Mouse (Mus musculus): ENCODE measurements around the gene Cir1. TPM values are rescaled to one million over a fixed set of nuclear protein-coding genes. Genes with fewer than 3 reads are reported as not detected.
A peak's percentile ranks its signal among the peaks of the same experiment; 100 is the strongest.

The Cir1 gene
- total and polyA plus RNA-seq, 3 experiments, result 3.8 to 14.3 (median 5.2) TPM

- in situ Hi-C loops (cut with MboI; ENCODE audit: low pct_ligation_motif_present, low pct_unique_long_range_greater_than_20kb, low sequenced_read_pairs), result loop anchor here (10.0 kb wide), 1 partner anchor 92 kb away; no protein-coding TSS in a partner anchor
- Histone ChIP-seq H3K4me2 (ENCODE audit: insufficient read depth, low read depth, poor library complexity, severe bottlenecking) (peak overlapping the region; percentile 94), H3K27me3 (replicated peaks) (no peaks in the 10 kb centered on the region), H3K27ac (ENCODE audit: insufficient read depth, low read depth) (peak overlapping the region; percentile 96), H3K4me1 (ENCODE audit: control insufficient read depth in 1 of 2, insufficient read depth in 2 of 2) (peaks cover 0 to 26% of the 10 kb centered on the region in 2 experiments; a peak in 2 of 4 replicates), H3K9me3 (replicated peaks; ENCODE audit: low read length) (no peaks in the 10 kb centered on the region), H3K9ac (ENCODE audit: insufficient read depth, low read depth) (peak overlapping the region; percentile 66), H3K79me2 (replicated peaks; ENCODE audit: control insufficient read depth, extremely low read depth, insufficient read depth, poor library complexity, severe bottlenecking) (peaks cover 20% of the 10 kb centered on the region), H3K36me3 (replicated peaks in 1 of 2; ENCODE audit: control insufficient read depth in 1 of 2, insufficient read depth in 1 of 2, low read length in 1 of 2) (peaks cover 15 to 35% of the 10 kb centered on the region in 2 experiments), H3K4me3 (replicated peaks in 1 of 3; ENCODE audit: low read depth in 2 of 3, low read length in 2 of 3, poor library complexity in 1 of 3) (peak overlapping the region; percentile 62 to 97 (median 73))
- dilution Hi-C loops (cut with MboI; ENCODE audit: extremely low pct_ligation_motif_present, extremely low pct_unique_long_range_greater_than_20kb, low sequenced_read_pairs), result no loop called here
- peak; percentile 57 for DNase-seq (ENCODE audit: extremely low read depth)
- TF ChIP-seq SIN3A (IDR thresholded peaks at IDR 0.05; ENCODE audit: low read length) (0 out of 2 replicates have a peak, but pooled peaks have one; percentile 42), TBP (conservative IDR thresholded peaks at IDR 0.05; ENCODE audit: low read depth, low read length) (peak; percentile 72), ZMIZ1 (IDR thresholded peaks at IDR 0.05; ENCODE audit: low read depth, low read length) (peak; percentile 43; the same call in 1 of the 2 replicates), ELF1 (IDR thresholded peaks at IDR 0.05; ENCODE audit: low read depth, low read length) (no peak), SMC3 (IDR thresholded peaks at IDR 0.05; ENCODE audit: low read depth, low read length) (no peak)
Observed at GRCm38 (mm10) chr2:73313117-73313501, 608 bp upstream of the Cir1 start.

- Histone ChIP-seq H3K9ac (ENCODE audit: insufficient read depth, low read depth) (no peak overlapping the region), H3K27me3 (replicated peaks) (no peaks in the 10 kb centered on the region), H3K4me3 (replicated peaks in 1 of 3; ENCODE audit: low read depth in 2 of 3, low read length in 2 of 3, poor library complexity in 1 of 3) (no peak overlapping the region), H3K79me2 (replicated peaks; ENCODE audit: control insufficient read depth, extremely low read depth, insufficient read depth, poor library complexity, severe bottlenecking) (peaks cover 5% of the 10 kb centered on the region), H3K27ac (ENCODE audit: insufficient read depth, low read depth) (no peak overlapping the region), H3K4me1 (ENCODE audit: control insufficient read depth in 1 of 2, insufficient read depth in 2 of 2) (peaks cover 0 to 6% of the 10 kb centered on the region in 2 experiments; a peak in 1 of 4 replicates), H3K9me3 (replicated peaks; ENCODE audit: low read length) (no peaks in the 10 kb centered on the region), H3K4me2 (ENCODE audit: insufficient read depth, low read depth, poor library complexity, severe bottlenecking) (no peak overlapping the region), H3K36me3 (replicated peaks in 1 of 2; ENCODE audit: control insufficient read depth in 1 of 2, insufficient read depth in 1 of 2, low read length in 1 of 2) (peaks cover 54 to 84% of the 10 kb centered on the region in 2 experiments)
- DNase-seq (ENCODE audit: extremely low read depth), result no peak
- dilution Hi-C loops (cut with MboI; ENCODE audit: extremely low pct_ligation_motif_present, extremely low pct_unique_long_range_greater_than_20kb, low sequenced_read_pairs) (no loop called here), in situ Hi-C loops (cut with MboI; ENCODE audit: low pct_ligation_motif_present, low pct_unique_long_range_greater_than_20kb, low sequenced_read_pairs) (no loop called here)
- TF ChIP-seq NRF1 (IDR thresholded peaks at IDR 0.05; ENCODE audit: low read depth, low read length) (no peak), MEF2A (IDR thresholded peaks at IDR 0.05; ENCODE audit: borderline replicate concordance, low read depth, low read length) (no peak), MYC (IDR thresholded peaks at IDR 0.05; ENCODE audit: low read depth, low read length) (no peak), ETS1 (conservative IDR thresholded peaks at IDR 0.05; ENCODE audit: low read depth, low read length) (no peak), UBTF (IDR thresholded peaks at IDR 0.05; ENCODE audit: low read depth, low read length) (no peak), POLR2A (IDR thresholded peaks at IDR 0.05; ENCODE audit: low read depth, low read length) (no peak), IRF4 (IDR thresholded peaks at IDR 0.05; ENCODE audit: low read depth, low read length) (no peak), JUND (conservative IDR thresholded peaks at IDR 0.05; ENCODE audit: low read depth, low read length) (no peak), USF1 (IDR thresholded peaks at IDR 0.05; ENCODE audit: low read depth, low read length) (no peak), MAZ (IDR thresholded peaks at IDR 0.05; ENCODE audit: low read depth, low read length) (no peak), CTCF (conservative IDR thresholded peaks at IDR 0.05 in 1 of 2, IDR thresholded peaks at IDR 0.05 in 1 of 2; ENCODE audit: low read depth in 2 of 2, low read length in 2 of 2) (no peak), GABPA (IDR thresholded peaks at IDR 0.05; ENCODE audit: insufficient replicate concordance, low read depth, low read length) (no peak), SIN3A (IDR thresholded peaks at IDR 0.05; ENCODE audit: low read length) (no peak)
Observed at GRCm38 (mm10) chr2:73306006-73306405, 6.5 kb downstream of the Cir1 start.

Measured in CH12.LX (cell line).